Mouse (Mus musculus) bone marrow macrophage, adult 2 months (primary cell): ENCODE results near the gene Plpp6.

Experiments
- CTCF ChIP-seq: IDR thresholded peaks from 2 replicates; pipeline ENCODE4 v1.5.1; 2012; ENCODE audit warnings: low read depth, mild to moderate bottlenecking, low read length, moderate library complexity
- POLR2A ChIP-seq: IDR thresholded peaks from 2 replicates; pipeline ENCODE4 v1.6.1; 2012; ENCODE audit warnings: mild to moderate bottlenecking, low read depth, low read length, borderline replicate concordance

DNA sequence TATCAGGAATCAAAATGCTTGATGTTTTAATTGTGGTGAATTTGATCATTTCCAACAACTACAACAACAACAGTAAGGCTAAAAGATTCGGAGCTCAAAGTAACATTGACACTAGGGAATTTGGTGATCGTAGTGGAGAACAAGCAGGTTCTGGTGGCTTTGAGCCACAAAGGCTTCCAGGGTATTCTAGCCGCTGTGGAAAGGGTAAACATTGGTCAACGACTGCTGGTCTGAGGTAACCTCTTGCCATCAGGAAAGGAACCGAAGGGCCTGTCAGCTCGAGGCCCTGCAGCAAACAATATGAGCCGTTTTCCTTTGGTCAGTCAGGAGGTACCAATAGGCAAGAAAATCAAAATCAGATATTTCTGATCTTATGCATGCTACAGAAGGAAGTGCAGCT is 18.9 kb downstream of the Plpp6 start:
- TF ChIP-seq POLR2A (no peak), CTCF (no peak)
